Mouse (Mus musculus): ENCODE data around the gene Ptprs. TPM values are rescaled to one million over a fixed set of nuclear protein-coding genes. Genes with fewer than 3 reads are reported as not detected.

Gene Ptprs
- total and polyA plus RNA-seq, 3 experiments, result 51.6 to 324 (median 80.9) TPM

DNA sequence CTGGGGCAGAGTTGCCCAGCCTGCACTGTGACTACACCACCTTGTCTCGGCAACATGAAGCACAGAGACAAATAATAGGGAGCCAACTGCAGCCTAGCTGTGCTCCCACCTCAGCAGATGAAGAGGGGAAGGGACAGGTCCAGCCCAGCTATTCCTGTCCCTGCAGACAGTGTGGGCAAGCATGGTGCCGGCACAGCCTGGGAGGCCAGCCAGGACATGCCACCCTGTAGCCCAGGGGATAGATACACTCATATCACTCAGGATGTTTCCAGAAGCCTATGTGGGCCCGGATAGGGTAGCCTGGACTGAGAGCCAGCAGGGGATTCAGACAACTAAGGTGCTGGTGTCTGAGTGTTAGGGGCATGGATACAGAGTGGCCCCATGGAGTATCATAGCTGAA is 76.1 kb downstream of the Ptprs start:
- Histone ChIP-seq H3K9ac (ENCODE audit: control insufficient read depth, low read depth, low read length, poor library complexity, severe bottlenecking) (no peak overlapping the region), H3K27ac (ENCODE audit: control insufficient read depth, low read depth, low read length) (no peak overlapping the region), H3K36me3 (ENCODE audit: control insufficient read depth in 1 of 2, insufficient read depth in 2 of 2, low read length in 2 of 2) (no peaks in the 10 kb centered on the region; a peak in 1 of 4 replicates), H3K4me1 (ENCODE audit: control insufficient read depth in 1 of 2, insufficient read depth in 2 of 2, low read length in 2 of 2) (no peaks in the 10 kb centered on the region), H3K27me3 (ENCODE audit: control insufficient read depth in 1 of 2, insufficient read depth in 2 of 2, low read length in 2 of 2) (no peaks in the 10 kb centered on the region), H3K4me3 (ENCODE audit: control insufficient read depth in 1 of 2, insufficient read depth in 1 of 2, low read depth in 2 of 2, low read length in 2 of 2) (no peak overlapping the region), H3K9me3 (replicated peaks; ENCODE audit: insufficient read depth, low read length) (no peaks in the 10 kb centered on the region), H3K79me2 (ENCODE audit: control insufficient read depth, insufficient read depth, low read length, poor library complexity) (no peaks in the 10 kb centered on the region)
- no peak for DNase-seq (ENCODE audit: low read depth, low spot score)
- TF ChIP-seq SIN3A (IDR thresholded peaks at IDR 0.05; ENCODE audit: low read length) (no peak), RAD21 (IDR thresholded peaks at IDR 0.05; ENCODE audit: low read depth, low read length) (no peak), MEF2A (IDR thresholded peaks at IDR 0.05; ENCODE audit: extremely low read depth, insufficient replicate concordance, low read depth, low read length, poor library complexity, severe bottlenecking) (no peak), ELF1 (IDR thresholded peaks at IDR 0.05; ENCODE audit: low read depth, low read length) (no peak)

DNA sequence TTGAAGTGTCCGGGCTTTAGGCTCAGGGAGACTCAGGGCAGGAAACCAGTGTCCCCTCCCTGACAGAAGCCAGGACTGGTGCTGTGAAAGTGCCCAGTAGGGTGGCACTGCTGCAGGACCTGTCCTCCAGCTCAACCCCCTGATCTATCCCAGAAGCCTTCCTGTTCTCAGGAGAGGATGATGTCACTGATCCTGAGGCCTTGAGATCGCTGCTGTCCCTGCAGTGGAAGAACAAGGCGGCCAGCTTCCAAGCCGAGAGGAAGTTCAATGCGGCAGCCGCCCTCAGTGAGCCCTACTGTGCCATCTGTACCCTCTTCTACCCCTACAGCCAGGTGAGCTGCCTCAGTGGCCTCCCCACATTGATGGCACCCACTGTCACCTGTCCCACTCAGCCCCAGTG is 80.2 kb downstream of the Ptprs start:
- no peaks in the 10 kb centered on the region for H3K4me1 ChIP-seq (ENCODE audit: control insufficient read depth in 1 of 2, insufficient read depth in 2 of 2, low read length in 2 of 2)
- no peaks in the 10 kb centered on the region for H3K9me3 ChIP-seq (replicated peaks; ENCODE audit: insufficient read depth, low read length)
- no peak overlapping the region for H3K9ac ChIP-seq (ENCODE audit: control insufficient read depth, low read depth, low read length, poor library complexity, severe bottlenecking)
- TF ChIP-seq UBTF (IDR thresholded peaks at IDR 0.05; ENCODE audit: borderline replicate concordance, insufficient read depth, low read depth, low read length) (no peak), SMC3 (IDR thresholded peaks at IDR 0.05; ENCODE audit: low read depth, low read length) (no peak), ZNF384 (IDR thresholded peaks at IDR 0.05; ENCODE audit: low read depth, low read length) (no peak), E2F4 (IDR thresholded peaks at IDR 0.05; ENCODE audit: borderline replicate concordance, low read depth, low read length) (no peak), GATA1 (IDR thresholded peaks at IDR 0.05; ENCODE audit: low read depth, low read length) (no peak)
- DNase-seq (ENCODE audit: low read depth, low spot score), result no peak
- H3K27me3 ChIP-seq (ENCODE audit: control insufficient read depth in 1 of 2, insufficient read depth in 2 of 2, low read length in 2 of 2), result no peaks in the 10 kb centered on the region
- H3K27ac ChIP-seq (ENCODE audit: control insufficient read depth, low read depth, low read length), result no peak overlapping the region
- H3K4me3 ChIP-seq (ENCODE audit: control insufficient read depth in 1 of 2, insufficient read depth in 1 of 2, low read depth in 2 of 2, low read length in 2 of 2), result no peak overlapping the region
- no peaks in the 10 kb centered on the region for H3K79me2 ChIP-seq (ENCODE audit: control insufficient read depth, insufficient read depth, low read length, poor library complexity)
- H3K36me3 ChIP-seq (ENCODE audit: control insufficient read depth in 1 of 2, insufficient read depth in 2 of 2, low read length in 2 of 2), result no peaks in the 10 kb centered on the region; a peak in 1 of 4 replicates

DNA sequence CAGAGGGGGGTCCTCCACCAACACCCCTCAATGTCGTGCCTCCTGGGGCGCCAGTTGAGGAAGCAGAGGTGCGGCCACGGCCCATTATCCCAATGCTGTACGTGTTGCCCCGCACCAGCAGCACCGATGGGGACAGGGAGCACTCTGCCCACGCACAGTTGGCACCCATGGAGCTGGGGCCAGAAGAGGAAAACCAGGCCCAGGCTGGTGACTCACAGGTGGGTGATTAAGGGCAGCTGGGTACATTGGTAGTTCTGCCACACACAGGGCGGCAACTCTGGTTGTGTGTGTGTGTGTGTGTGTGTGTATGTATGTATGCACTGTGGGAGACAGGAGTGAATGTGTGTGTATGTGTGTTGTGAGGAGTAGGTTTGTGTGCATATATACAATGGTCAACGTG is 82.4 kb downstream of the Ptprs start:
- Histone ChIP-seq H3K9me3 (replicated peaks; ENCODE audit: insufficient read depth, low read length) (no peaks in the 10 kb centered on the region), H3K9ac (ENCODE audit: control insufficient read depth, low read depth, low read length, poor library complexity, severe bottlenecking) (no peak overlapping the region), H3K79me2 (ENCODE audit: control insufficient read depth, insufficient read depth, low read length, poor library complexity) (no peaks in the 10 kb centered on the region), H3K4me1 (ENCODE audit: control insufficient read depth in 1 of 2, insufficient read depth in 2 of 2, low read length in 2 of 2) (no peaks in the 10 kb centered on the region), H3K27ac (ENCODE audit: control insufficient read depth, low read depth, low read length) (no peak overlapping the region), H3K4me3 (ENCODE audit: control insufficient read depth in 1 of 2, insufficient read depth in 1 of 2, low read depth in 2 of 2, low read length in 2 of 2) (no peak overlapping the region), H3K27me3 (ENCODE audit: control insufficient read depth in 1 of 2, insufficient read depth in 2 of 2, low read length in 2 of 2) (no peaks in the 10 kb centered on the region), H3K36me3 (ENCODE audit: control insufficient read depth in 1 of 2, insufficient read depth in 2 of 2, low read length in 2 of 2) (no peaks in the 10 kb centered on the region)
- DNase-seq (ENCODE audit: low read depth, low spot score), result no peak
- TF ChIP-seq ZC3H11A (IDR thresholded peaks at IDR 0.05; ENCODE audit: low read depth, low read length), result no peak
- no peak for TF ChIP-seq NRF1 (IDR thresholded peaks at IDR 0.05; ENCODE audit: insufficient read depth, low read depth, low read length, poor library complexity, severe bottlenecking)
- TF ChIP-seq RAD21 (IDR thresholded peaks at IDR 0.05; ENCODE audit: low read depth, low read length), result no peak
- TF ChIP-seq MYB (IDR thresholded peaks at IDR 0.05; ENCODE audit: low read depth, low read length), result no peak
- TF ChIP-seq TBP (IDR thresholded peaks at IDR 0.05; ENCODE audit: low read depth, low read length), result no peak
- no peak for TF ChIP-seq GATA1 (IDR thresholded peaks at IDR 0.05; ENCODE audit: low read depth, low read length)
- no peak for TF ChIP-seq MAX (IDR thresholded peaks at IDR 0.05; ENCODE audit: low read length)
